Mouse (Mus musculus) small intestine, adult 2 months (tissue): ENCODE data around the gene Hoxd8.

Source experiments
- CTCF ChIP-seq: fragments of 200-500 bp; IDR thresholded peaks from 2 replicates; pipeline ENCODE4 v1.5.1; 2012; ENCODE audit warnings: low read depth, mild to moderate bottlenecking, control low read depth, inconsistent platforms, low read length, moderate library complexity, mixed read lengths; ENCODE audit not compliant: insufficient replicate concordance, insufficient read length; ENCODE audit errors: extremely low read depth
- POLR2A ChIP-seq: fragments of 200-500 bp; IDR thresholded peaks from 2 replicates; pipeline ENCODE4 v1.6.1; 2012; ENCODE audit warnings: low read depth, mild to moderate bottlenecking, control low read depth, inconsistent platforms, low read length, moderate library complexity

DNA sequence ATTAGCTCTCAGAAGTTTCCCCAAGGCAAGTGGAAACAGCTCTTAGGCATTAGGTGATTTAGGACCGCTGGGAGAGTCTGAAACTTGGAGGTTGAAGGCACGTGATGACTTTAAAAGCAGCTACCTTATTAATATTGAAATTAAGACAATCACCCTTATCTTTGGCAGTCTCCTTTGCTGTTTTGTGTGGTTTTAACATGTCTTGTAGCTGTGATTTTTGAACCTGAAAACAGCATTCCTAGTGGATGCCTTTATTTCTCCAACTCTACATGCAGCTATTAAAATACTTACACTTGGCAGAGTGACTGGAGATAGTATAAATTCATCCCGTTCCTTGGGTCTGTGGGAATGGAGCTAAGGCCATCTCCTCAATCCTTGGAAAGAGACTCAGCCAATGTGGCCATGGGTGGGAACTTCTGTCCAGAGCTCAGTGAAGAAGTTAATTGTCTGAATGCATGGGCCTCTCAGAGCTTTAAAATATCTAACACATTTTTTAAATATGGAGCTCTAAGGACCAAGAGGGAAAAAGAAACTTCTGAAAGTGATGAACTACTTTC lies 33.7 kb upstream of the Hoxd8 start:
- TF ChIP-seq CTCF (no peak), POLR2A (no peak)
